Mouse (Mus musculus) urinary bladder, postnatal 14 days (tissue): ENCODE results near the gene Dhcr24.
A peak's percentile ranks its signal among the peaks of the same experiment; 100 is the strongest.

Experiments used
- DNase-seq: peaks from one replicate; pipeline ENCODE4 v3.0.0; 2021; ENCODE audit warnings: low spot score

Gene Dhcr24

DNA sequence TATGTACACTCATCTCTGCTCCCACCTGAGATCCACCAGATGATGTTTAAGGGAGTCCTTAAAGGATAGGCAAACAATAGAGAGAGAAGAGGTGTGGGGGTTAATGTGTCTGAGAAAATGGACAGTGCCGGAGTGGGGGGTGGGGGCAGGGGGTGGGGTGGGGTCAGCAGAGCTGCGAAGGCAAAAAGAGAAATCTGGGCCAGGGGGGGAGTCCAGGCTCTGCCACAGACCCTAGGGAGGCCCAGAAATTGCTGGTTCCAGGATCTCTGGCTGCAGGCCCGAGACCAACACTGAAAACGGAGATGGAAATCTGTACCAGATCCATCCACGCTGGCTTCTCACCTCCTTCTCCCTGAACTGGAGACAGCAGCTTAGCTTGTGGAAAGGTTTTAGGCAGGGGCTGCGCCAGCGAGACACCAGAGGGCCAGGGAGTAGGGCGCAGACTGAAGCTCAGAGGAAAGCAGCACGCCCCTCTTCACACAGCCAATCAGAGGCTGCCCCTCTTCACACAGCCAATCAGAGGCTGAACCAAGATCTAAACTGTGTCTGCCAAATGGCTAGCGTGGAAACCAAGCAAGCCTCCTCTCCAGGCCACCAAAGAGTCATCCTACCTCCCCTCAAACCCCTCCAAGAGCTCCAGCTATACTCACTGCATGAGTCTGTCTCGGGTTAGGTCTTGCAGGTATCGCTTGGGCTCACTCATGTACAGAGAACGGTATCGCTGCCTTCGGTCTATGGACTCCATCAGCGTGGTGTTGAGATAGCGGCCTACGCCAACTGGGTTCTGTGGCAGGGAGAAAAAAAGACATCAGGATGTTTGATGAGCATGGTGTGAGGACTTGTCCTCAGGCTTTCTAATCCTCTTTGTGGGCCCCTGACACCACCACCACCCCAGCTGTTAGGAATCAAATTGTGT, 46.1 kb downstream of the Dhcr24 start:
- DNase-seq: no peak

DNA sequence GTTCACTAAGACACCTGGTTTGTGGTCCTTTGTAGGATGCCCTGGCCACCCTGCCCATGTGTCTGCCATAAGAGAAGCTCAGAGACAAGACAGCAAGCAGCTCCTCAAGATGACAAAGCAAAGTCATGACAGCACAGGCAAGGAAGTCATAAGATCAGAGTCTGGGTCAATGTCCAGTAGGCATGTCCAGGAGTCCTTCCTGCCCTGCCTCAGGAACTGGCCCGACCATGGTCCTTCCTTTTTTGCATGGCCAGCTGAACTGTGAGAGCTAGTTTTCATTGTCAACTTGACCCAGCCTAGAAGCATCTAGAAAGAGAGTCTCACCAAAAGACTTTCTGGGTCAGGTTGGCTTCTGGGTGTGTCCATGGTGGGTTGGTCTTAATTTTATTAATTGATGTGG, 47.1 kb downstream of the Dhcr24 start:
- no peak for DNase-seq

DNA sequence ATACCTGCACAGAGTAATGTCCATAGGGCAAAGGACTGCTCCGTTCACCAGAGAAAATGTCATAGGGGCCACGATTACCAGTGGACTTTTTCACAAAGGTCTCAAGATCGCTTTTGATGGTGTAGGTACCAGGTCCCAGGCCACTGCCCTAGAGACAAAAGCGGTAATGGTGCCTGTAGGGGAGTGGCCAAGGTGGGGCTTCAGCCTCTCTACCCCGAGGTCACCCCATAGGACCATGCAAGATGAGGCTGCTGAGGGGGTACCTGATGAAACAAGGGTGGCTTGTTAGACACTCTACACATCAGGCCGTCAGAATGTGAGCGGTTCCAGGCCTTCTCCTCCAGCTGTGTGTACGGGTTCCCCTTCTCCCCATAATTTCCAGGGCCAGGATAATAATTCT, 52.3 kb downstream of the Dhcr24 start:
- no peak for DNase-seq

DNA sequence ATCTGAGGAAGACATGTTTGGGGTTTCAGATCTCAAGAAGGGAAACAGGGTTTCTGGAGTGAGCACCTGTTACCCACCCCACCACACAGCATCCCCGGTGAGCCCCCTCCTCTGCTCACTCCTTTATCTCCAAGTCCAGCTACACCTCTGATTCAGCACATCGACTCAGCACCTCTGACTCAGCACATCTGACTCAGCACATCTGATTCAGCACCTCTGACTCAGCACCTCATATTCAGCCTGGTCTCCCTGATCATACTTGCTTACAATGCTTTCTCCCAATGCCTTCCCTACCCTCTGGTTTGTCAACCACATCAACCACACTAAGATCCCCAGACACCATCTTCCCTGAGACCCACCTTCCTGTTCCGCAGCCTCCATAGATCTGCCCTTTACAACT, 52.7 kb downstream of the Dhcr24 start:
- DNase-seq: no peak

DNA sequence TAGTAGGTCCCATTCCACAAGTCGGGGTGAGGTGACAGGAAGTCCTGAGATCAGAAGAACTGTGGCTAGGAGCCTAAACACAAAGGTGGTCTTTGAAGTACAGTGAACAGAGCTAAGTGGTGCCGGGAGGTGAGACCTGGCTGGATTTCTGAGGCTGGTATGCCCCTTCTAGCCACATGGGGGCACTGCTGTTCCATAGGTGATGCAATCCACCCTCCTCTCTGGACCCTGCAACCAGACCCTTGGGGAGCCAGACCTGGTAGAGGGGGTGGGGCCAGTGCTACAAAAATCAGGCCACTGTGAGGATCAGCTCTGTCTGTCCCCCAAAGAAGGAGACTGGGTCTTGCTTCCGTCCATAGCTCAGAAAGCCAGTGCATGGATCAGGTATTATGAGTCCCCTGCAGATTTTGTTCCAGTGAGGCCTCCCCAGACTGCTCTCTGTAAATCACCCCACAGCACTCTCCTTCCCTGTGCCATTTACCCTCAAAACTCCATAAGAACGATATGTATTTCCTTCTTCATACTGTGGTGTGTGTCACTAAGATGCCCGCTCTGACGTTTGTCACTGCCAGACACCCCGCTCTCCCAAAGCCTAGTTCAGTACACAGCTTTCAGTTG, 53.5 kb downstream of the Dhcr24 start:
- peak; percentile 64 for DNase-seq

DNA sequence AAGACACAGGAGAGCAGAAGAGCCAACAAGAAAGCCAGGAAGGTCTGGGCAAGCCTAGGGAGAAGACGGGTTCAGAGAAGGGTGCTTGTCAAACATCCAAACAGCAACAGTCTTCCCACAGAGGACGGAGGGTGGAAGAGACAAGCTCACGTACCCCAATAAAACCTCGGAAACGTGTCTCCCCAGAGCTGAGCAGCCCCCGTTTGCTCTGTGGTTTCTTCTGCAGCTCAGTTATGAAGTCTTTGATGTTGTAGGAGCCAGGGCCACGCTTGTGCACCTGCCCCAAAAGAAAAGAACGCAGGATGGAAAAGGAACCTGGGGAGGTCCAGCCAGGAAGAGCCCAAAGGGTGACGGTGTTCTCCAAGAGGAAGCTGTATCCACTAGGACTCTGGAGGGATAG, 54.0 kb downstream of the Dhcr24 start:
- no peak for DNase-seq

DNA sequence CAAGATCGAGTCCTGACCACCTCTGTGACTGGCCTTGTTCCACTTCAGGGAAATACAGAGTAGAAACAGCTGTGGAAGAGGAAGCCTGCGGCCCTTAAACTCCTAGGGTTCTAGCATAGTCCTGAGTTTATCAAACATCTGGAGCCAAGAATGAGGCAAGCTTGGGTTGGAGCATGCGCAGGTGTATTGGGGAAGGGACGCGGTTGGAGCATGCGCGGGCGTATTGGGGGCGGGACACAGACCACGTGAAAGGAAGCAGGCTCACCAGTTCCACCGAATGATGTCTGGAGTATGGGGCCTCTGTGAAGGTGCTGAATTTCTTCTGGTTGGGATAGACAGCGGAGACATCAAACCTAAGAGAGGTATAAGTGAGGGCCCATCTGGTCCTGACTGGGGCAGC, 54.8 kb downstream of the Dhcr24 start:
- DNase-seq: no peak

DNA sequence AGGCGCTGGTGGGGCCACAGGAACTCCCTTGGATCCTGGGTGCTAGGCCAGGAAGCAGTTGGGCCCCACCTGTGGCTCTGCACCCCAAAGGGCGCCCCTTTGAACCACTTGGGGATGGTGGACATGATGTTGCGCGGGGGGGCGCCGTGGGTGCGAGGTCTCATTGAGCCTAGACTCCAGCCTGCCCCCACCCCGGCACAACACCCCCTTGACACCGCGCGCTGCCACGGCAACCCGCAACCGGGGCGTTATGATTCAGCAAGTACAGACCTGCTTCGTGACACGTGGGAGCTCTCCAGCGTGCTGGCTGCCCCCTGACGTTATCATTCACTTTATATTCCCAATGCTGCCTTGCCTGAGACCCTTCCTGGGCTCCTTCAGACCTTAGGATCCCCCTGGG, 56.2 kb downstream of the Dhcr24 start, which contains the start of gene Lexm:
TSS of gene Lexm (minus strand) at position 186 of the 400 bp plus-strand sequence.
- no peak for DNase-seq

DNA sequence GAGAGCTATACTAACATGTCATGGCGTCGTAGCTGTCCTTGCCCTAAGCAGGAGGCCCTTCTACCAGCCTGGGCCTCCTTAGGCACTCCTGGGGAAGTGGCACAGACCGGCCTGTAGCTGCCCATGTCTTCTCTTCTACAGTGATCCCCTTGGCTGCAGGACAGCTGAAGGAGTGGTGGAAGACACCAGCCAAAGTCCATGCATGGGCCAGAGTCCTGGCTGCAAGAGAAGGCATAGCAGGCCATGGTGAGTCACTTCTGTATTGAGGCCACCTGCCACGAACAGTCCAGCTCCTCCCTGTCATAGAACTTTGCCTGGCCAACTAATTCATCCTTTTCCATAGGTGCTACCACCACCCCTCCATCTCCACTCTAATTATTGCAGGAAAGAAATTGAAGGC, 58.1 kb downstream of the Dhcr24 start:
- DNase-seq: no peak

DNA sequence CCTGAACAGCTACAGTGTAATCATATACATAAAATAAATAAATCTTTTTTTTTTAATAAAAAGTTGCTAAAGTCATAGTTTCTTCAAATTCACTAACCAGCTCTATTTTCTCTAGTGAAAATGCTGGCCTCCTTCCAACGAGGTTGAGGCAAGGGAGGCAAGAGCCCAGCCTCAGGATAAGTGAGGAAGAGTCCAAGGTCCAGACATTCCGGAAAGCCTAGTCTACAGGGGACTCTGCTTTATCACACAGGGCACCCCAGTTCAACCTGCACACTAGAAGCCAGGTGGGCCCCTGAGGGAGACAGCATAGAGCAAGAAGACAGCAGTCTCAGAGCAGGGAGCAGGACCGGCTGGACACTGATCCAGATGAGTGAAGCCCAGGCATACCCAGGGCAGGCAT, 60.6 kb downstream of the Dhcr24 start:
- DNase-seq: no peak

DNA sequence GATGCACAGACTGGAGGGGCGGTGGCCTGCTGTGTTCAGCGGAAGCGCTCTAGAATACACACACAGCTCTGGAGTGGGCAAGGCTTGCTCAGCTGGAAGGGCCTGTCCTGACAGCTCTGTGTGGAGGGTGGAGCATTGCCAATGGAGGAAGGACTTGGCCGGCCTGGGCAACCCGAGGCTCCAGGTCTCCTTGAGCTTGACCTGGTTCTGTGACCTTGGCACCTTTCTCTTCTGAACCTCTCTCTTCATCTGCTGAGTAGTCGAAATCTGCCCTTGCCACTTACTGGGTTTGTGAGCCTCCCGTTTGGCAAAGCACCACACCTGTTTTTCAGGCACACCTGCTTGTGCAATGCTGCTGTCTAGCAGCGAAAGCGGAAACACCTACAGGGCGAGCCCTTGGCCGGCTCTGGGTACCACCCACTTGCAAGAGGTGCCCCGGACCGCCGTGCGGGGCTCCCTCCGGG, 61.2 kb downstream of the Dhcr24 start, which contains the start of gene Ttc22:
TSS of gene Ttc22 (plus strand) at position 403 of the 464 bp plus-strand sequence.
- DNase-seq: peak; percentile 78

DNA sequence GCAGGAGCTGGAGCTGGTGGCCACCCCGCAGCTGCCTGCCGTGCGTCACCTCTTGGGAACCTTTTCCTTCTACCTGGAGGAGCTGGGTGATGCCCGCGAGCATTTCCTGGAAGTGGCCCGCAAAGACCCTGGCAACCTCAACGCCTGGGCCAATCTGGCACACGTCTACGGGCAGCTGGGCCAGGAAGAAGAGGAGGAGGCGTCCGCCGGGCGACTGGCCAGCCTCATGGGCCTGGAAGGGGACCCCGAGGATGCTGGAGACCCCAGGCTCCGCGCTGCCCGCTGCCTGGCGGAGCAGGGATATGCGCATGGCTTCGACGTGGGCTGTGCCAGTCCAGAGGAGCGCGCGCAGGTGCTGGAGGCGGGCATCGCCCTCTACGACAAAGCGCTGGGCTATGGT, 61.9 kb downstream of the Dhcr24 start:
- DNase-seq: no peak

DNA sequence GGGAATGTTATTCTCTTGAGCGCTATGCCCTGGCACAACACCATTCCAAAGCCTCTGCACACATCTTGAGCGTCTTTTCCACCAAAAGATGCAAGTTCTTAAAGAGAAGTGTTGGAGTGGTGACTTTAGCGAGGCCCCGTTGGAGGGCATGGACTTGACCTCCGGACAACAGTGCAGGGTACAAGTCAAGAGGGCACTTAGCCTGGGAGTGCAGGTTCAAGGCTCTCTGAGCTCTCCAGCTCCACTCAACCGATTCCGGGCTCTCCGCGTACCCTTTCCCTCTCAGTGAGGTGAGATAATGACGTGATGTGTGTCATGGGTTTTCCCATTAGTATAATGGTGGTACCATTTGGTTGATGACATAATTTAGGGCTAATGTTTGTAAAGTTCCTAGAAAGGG, 63.4 kb downstream of the Dhcr24 start:
- no peak for DNase-seq

DNA sequence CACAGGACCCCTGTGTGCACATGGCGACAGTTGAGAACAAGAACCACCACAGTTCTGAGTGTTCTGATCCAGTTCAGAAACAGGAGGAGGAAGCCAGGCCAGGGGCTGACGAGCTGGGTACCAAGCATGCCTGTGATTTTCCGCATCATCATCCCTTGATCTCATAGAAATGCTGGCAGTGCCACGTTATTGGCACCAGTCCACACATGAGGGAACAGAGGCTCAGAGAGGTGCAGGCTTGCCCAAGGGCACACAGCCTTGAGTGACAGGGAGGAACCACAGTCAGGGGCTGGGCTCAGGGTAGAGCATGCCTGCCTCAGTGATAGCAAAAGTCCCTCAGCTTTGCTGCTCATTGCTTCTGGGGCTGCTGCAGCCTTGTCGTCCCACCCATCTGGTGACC, 67.0 kb downstream of the Dhcr24 start:
- DNase-seq: no peak

DNA sequence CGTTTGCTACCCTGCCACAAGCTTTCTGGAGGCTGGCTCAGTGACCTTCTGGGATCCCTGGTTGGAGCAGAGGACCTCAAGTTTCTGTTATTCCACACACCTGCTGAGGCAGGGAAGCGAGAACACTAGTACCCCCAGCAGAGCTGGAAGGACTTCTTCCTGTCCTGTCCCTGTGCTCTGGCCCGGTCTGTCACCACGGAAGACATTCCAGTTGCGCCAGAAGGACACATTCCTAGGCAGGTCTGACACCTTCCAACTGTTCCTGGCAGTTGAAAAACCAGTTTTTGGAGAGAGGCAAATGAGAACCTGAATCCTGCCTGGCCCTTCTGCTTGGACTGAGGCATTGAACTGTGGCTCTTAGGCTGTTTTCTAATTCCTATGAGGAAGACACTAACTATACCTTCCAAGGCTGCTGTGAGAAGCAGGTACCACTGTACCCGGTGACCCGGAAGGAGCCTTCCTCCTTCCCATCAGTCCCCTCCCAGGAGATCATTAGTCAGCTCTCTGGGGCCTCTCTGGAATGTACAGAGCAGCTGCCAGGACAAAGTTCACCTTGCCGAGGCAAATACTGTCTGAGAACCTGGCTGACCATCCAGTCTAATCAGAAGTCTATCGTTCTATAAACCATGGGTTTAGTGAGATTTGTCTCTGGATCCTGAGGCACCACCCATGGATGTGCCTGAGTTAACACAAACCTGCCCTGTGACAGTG, 68.0 kb downstream of the Dhcr24 start:
- peak; percentile 42 for DNase-seq

DNA sequence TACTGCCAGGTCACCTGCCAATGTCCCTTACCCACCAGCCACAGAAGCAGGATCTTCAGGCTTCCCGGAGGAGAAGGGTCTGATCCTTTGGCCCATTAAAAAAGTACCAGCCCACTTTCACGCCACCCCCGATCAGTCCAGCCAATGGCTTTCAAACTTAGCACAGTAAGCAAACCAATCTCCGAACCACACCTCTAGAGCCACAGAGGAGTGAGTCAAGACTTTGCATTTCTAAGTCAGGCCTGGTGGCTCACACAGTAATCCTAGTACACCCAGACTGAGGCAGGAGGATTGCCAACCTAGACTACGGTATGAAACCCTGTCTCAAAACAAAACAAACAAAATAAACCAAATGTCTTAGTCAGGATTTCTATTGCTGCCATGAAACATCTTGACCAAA, 68.5 kb downstream of the Dhcr24 start:
- peak; percentile 12 for DNase-seq

DNA sequence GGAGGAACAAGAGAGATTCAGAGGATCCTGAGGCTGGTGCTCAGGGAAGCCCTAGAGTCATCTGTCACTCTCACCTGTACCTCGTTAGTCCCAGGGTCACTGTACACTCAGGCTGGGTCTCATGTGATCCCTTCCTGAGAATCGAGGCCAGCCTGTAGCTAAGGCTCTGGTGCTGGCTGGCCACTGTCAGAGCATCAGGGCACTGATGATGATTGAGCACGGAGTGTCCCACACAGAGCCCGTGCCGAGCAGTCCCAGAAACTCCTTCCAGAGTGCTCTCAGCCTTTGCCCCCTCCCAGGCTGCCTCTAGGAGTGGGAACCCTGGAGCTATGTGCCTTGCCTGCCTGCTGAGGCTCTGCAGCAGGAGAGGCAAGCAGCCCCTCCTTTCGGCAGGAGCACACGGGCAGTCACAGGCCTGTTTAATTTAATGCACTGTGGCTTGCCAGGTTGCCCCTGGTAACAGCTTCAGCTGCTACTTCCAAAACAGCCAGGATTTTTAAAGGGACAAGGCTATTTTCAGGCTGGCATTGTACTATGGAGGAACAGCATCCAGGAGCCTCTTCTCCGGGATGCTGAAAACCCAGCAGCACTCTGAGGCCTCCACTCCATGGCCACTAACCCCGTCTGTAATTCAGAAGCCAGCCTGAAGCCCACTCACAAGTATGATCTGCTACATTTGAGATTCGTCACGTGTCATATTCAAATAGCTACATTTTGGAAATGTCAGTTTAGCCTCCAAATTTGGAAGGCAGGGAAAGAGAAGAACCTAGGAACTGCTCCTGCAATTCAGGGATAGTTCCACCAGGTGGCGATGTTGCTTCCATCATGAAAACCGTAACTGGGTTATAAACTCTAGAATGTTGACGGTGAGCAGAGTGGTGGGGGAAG, 69.7 kb downstream of the Dhcr24 start:
- DNase-seq: peak; percentile 71

DNA sequence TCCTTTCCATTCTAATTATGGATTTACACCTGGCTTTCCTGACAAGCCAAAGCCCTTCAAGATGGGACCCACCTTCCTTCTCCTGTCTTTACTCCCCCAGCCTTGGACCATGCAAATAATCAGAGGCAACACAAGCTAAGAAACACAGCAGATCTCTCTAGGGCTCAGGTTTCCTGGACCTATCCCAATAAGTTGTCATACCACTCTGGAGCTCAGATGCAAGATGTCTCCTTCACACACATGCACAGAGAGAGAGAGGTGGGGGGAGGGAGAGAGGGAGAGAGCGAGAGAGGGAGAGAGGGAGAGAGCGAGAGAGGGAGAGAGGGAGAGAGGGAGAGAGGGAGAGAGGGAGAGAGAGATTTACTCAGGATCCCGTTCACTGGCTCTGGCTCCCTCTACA, 71.5 kb downstream of the Dhcr24 start:
- no peak for DNase-seq

DNA sequence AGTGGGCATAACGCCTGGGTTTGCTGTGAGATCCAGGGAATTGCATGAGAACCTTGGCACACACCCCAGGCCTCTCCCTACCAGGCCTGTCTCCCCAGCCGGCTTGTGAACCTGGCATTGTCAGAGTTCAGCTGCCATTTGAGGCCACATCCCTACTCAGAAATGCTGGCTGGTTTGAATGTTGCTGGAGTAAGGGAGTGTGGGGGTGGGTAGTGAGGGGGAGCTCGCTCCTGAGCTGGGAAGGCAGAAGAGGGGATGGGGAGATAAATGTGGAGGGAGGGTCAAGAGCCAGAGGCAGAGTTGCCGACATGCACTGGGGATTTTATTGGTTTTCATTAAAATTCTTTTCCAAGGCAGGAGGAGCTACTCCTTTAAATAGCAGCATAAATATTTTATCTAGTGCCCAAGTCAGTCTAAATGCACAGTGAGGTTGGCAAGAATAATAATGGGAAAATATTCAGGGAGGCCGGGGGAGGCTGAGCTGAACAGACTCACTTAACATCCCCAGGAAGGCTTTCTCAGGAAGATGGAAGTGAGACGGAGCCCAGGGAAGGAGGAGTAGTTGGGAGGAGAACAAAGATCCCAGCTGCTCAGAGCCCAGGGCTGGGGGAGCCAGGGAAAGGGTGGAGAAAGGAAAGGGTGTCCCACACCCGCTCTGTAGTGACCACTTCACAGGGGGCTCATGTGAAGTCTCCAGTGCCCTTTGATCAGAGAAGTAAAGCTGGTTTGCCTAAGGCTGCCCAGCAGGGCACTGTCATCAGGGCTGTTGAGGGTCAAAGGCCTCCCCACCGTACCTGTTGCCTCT, 72.6 kb downstream of the Dhcr24 start:
- DNase-seq: peak; percentile 12

DNA sequence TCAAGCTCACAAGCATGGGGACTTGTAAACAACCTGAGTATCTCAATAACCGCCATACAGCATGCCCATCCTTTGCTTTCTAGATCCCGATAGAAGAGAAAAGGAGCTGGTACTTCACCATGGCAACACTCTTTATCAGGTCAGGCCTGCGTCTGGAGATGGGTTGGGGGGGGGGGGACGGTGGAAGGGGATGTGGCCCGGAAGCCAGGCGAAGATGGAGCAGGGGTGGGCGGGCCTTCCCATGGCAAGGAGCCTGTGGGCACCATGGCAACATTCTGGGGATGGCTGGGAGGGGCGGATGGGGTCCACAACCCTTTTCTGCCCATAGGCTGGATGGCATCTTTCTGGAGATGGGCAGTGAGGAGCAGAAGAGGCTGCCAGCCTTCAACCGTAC, 73.2 kb downstream of the Dhcr24 start:
- no peak for DNase-seq
